Mouse (Mus musculus): ENCODE measurements at regions not wholly inside any gene's neighbourhood (a gene's known extent, or its start where the extent isn't known, plus 50 kb on each side); places are given as distances from the start of the nearest gene placed in this dataset.

- DNase-seq (ENCODE audit: extremely low spot score in 1 of 2, low spot score in 1 of 2): no peak
Observed at GRCm38 (mm10) chr3:128723100-128723499, 476.6 kb upstream of the Pitx2 start.

- DNase-seq (ENCODE audit: extremely low spot score in 1 of 2, low spot score in 1 of 2): no peak
Observed at GRCm38 (mm10) chr3:128720276-128720675, 479.4 kb upstream of the Pitx2 start.

GRCm38 (mm10) chr3:128719226-128719625, 480.5 kb upstream of the Pitx2 start:
- DNase-seq (ENCODE audit: extremely low spot score in 1 of 2, low spot score in 1 of 2): no peak

GRCm38 (mm10) chr3:128707270-128707669, 492.4 kb upstream of the Pitx2 start:
- DNase-seq (ENCODE audit: extremely low spot score in 1 of 2, low spot score in 1 of 2): no peak

GRCm38 (mm10) chr3:128668468-128669127, 531.1 kb upstream of the Pitx2 start:
- no peak for DNase-seq (ENCODE audit: extremely low spot score in 1 of 2, low spot score in 1 of 2)

GRCm38 (mm10) chr3:128665184-128665583, 534.5 kb upstream of the Pitx2 start:
- no peak for DNase-seq (ENCODE audit: extremely low spot score in 1 of 2, low spot score in 1 of 2)

- no peak for DNase-seq (ENCODE audit: extremely low spot score in 1 of 2, low spot score in 1 of 2)
Observed at GRCm38 (mm10) chr3:128636960-128637755, 562.5 kb upstream of the Pitx2 start.

- DNase-seq (ENCODE audit: extremely low spot score in 1 of 2, low spot score in 1 of 2): no peak
Observed at GRCm38 (mm10) chr3:128627696-128628095, 572.0 kb upstream of the Pitx2 start.

- no peak for DNase-seq (ENCODE audit: extremely low spot score in 1 of 2, low spot score in 1 of 2)
Observed at GRCm38 (mm10) chr3:128616675-128617074, 583.0 kb upstream of the Pitx2 start.

GRCm38 (mm10) chr3:128613657-128614056, 586.0 kb upstream of the Pitx2 start:
- no peak for DNase-seq (ENCODE audit: extremely low spot score in 1 of 2, low spot score in 1 of 2)

GRCm38 (mm10) chr3:128610731-128611130, 588.9 kb upstream of the Pitx2 start:
- DNase-seq (ENCODE audit: extremely low spot score in 1 of 2, low spot score in 1 of 2): no peak

- no peak for DNase-seq (ENCODE audit: extremely low spot score in 1 of 2, low spot score in 1 of 2)
Observed at GRCm38 (mm10) chr3:128608694-128609093, 591.0 kb upstream of the Pitx2 start.

- no peak for DNase-seq (ENCODE audit: extremely low spot score in 1 of 2, low spot score in 1 of 2)
Observed at GRCm38 (mm10) chr3:128575339-128576129, 624.1 kb upstream of the Pitx2 start.

- no peak for DNase-seq (ENCODE audit: extremely low spot score in 1 of 2, low spot score in 1 of 2)
Observed at GRCm38 (mm10) chr3:128570551-128570950, 629.1 kb upstream of the Pitx2 start.

GRCm38 (mm10) chr3:128565386-128565785, 634.3 kb upstream of the Pitx2 start:
- DNase-seq (ENCODE audit: extremely low spot score in 1 of 2, low spot score in 1 of 2): no peak

- peak; percentile 66 to 84 for DNase-seq (ENCODE audit: extremely low spot score in 1 of 2, low spot score in 1 of 2)
Observed at GRCm38 (mm10) chr3:128546416-128547327, 650.5 kb upstream of the Fam241a start.

- DNase-seq (ENCODE audit: extremely low spot score in 1 of 2, low spot score in 1 of 2): peak in 1 of 2 experiments; percentile 31
Observed at GRCm38 (mm10) chr3:128525427-128525826, 629.3 kb upstream of the Fam241a start.

GRCm38 (mm10) chr3:128520671-128521103, 624.6 kb upstream of the Fam241a start:
- DNase-seq (ENCODE audit: extremely low spot score in 1 of 2, low spot score in 1 of 2): peak; percentile 55 to 69

GRCm38 (mm10) chr3:128519913-128520316, 623.8 kb upstream of the Fam241a start:
- DNase-seq (ENCODE audit: extremely low spot score in 1 of 2, low spot score in 1 of 2): peak; percentile 61 to 72

- peak; percentile 67 to 81 for DNase-seq (ENCODE audit: extremely low spot score in 1 of 2, low spot score in 1 of 2)
Observed at GRCm38 (mm10) chr3:128518806-128519205, 622.7 kb upstream of the Fam241a start.

All from frontal cortex, adult 2 months (tissue).